Mouse (Mus musculus) ES-E14 (cell line): ENCODE data around the gene Guca2b. TPM values are rescaled to one million over a fixed set of nuclear protein-coding genes. Genes with fewer than 3 reads are reported as not detected.

Experiments
- DNase-seq: peaks from one replicate; pipeline ENCODE4 v3.0.0-alpha.2; 2013; ENCODE audit warnings: low read depth, low spot score
- H3K27ac ChIP-seq: 2 replicates; pipeline ENCODE4 v1.5.1; 2012; ENCODE audit warnings: low read depth, mild to moderate bottlenecking, low read length, moderate library complexity, mixed read lengths; ENCODE audit not compliant: poor library complexity, insufficient read depth, severe bottlenecking
- H3K36me3 ChIP-seq: 2 replicates; pipeline ENCODE4 v1.6.1; 2012; ENCODE audit warnings: mild to moderate bottlenecking, low read length, moderate library complexity, mixed read lengths; ENCODE audit not compliant: control insufficient read depth, poor library complexity, insufficient read depth, severe bottlenecking
- H3K4me1 ChIP-seq, 2 experiments: fragments of 150-350 bp in 1 of 2; sonication (generic) in 1 of 2; 2 replicates each; pipeline ENCODE4 v1.6.1; 2012; ENCODE audit warnings: low read length in 2 of 2, mild to moderate bottlenecking in 1 of 2, mixed read lengths in 1 of 2; ENCODE audit not compliant: control insufficient read depth in 2 of 2, insufficient read depth in 2 of 2, poor library complexity in 1 of 2
- H3K4me3 ChIP-seq, 2 experiments: fragments of 150-350 bp in 1 of 2; sonication (generic) in 1 of 2; 2 replicates each; pipeline ENCODE4 v1.5.1; 2012; ENCODE audit warnings: low read length in 2 of 2, low read depth in 1 of 2, mild to moderate bottlenecking in 1 of 2, mixed read lengths in 1 of 2; ENCODE audit not compliant: insufficient read depth in 1 of 2, poor library complexity in 1 of 2, severe bottlenecking in 1 of 2
- H3K9ac ChIP-seq: 2 replicates; pipeline ENCODE4 v1.6.1; 2012; ENCODE audit warnings: low read depth, mild to moderate bottlenecking, low read length, mixed read lengths; ENCODE audit not compliant: poor library complexity, insufficient read depth, severe bottlenecking
- H3K9me3 ChIP-seq: fragments of 150-350 bp; sonication (generic); 2 replicates; pipeline ENCODE4 v1.6.1; 2012; ENCODE audit warnings: low read depth, mild to moderate bottlenecking, low read length; ENCODE audit not compliant: control insufficient read depth, insufficient read depth
- CHD2 ChIP-seq: IDR thresholded peaks from 2 replicates; pipeline ENCODE4 v1.6.1; 2014; ENCODE audit warnings: mild to moderate bottlenecking, low read depth, low read length, inconsistent platforms
- HCFC1 ChIP-seq: IDR thresholded peaks from 2 replicates; pipeline ENCODE4 v1.6.1; 2012; ENCODE audit warnings: low read length, inconsistent platforms, borderline replicate concordance; ENCODE audit not compliant: insufficient read depth
- MAFK ChIP-seq: IDR thresholded peaks from 2 replicates; pipeline ENCODE4 v1.6.1; 2014; ENCODE audit warnings: mild to moderate bottlenecking, low read depth, low read length, inconsistent platforms; ENCODE audit not compliant: insufficient read depth
- ZC3H11A ChIP-seq: IDR thresholded peaks from 2 replicates; pipeline ENCODE4 v1.6.1; 2012; ENCODE audit warnings: low read depth, mild to moderate bottlenecking, inconsistent platforms, low read length, borderline replicate concordance
- ZNF384 ChIP-seq: IDR thresholded peaks from 2 replicates; pipeline ENCODE4 v1.6.1; 2012; ENCODE audit warnings: low read depth, low read length, inconsistent platforms
- in situ Hi-C, 2 experiments: fragments of 600-800 bp; cut with MboI; formaldehyde crosslinking; loops; one replicate each; pipeline ENCODE4 v1.15.1; 2025; ENCODE audit warnings: low sequenced_read_pairs in 2 of 2, inconsistent platforms in 1 of 2; ENCODE audit not compliant: unreplicated experiment in 2 of 2
- total RNA-seq: library from RNA; depleted of rRNA; stranded (reverse); fragments of 300-350 nt; gene quantifications from 2 replicates; pipeline ENCODE4 v1.2.3, GENCODE M21; 2012

Guca2b gene
- total RNA-seq, 1 experiment: not detected

DNA sequence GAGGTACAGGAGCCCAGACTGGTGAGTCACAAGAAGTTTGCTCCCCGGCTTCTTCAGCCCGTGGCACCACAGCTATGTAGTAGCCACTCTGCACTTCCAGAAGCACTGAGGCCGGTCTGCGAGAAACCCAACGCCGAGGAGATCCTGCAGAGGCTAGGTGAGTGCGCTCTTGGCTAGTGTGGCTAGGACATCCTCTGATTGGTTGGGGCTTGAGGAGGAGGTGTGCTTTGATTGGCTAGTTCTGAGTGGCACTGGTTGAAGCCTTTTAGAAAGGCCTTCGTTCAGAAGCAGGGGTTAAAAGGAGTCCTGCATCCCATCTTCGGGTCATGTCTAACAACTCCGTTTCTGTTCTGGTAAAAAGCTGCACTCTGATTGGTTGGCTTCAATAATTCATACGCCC, 20.1 kb downstream of the Guca2b start:
- DNase-seq: no peak
- Histone ChIP-seq H3K9ac (no peak overlapping the region), H3K36me3 (peaks cover 2% of the 10 kb centered on the region; the same call in 1 of the 2 replicates), H3K9me3 (no peaks in the 10 kb centered on the region), H3K4me3 (no peak overlapping the region), H3K4me1 (peaks cover 2 to 21% of the 10 kb centered on the region in 2 experiments; a peak in 3 of 4 replicates), H3K27ac (no peak overlapping the region)
- in situ Hi-C loops: no loop called here
- no peak for TF ChIP-seq MAFK
- no peak for TF ChIP-seq ZC3H11A
- TF ChIP-seq HCFC1: no peak
- no peak for TF ChIP-seq ZNF384
- TF ChIP-seq CHD2: no peak

DNA sequence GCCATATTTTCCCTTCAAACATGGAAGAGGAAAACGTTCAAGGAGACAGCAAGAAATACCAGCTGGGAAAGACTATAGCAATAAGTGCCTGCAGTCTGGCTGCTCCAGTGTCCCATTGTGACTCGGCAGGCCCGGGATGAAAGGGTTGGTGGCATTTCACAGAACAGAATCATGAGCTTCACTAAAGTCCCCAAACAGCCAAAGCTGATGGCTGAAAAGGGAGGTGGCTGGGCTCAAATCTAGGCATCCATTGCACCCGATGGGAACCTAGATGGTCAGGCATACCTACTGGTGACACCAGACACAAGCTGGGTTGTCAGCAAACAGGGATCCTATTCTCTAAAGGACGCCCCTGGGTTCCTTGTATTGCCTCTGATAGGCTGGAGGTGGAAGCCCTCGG, 20.8 kb downstream of the Guca2b start:
- in situ Hi-C loops: no loop called here
- H3K9me3 ChIP-seq: no peaks in the 10 kb centered on the region
- no peak overlapping the region for H3K27ac ChIP-seq
- H3K36me3 ChIP-seq: peaks cover 2% of the 10 kb centered on the region; the same call in 1 of the 2 replicates
- H3K4me3 ChIP-seq: no peak overlapping the region
- TF ChIP-seq ZNF384: no peak
- no peak for TF ChIP-seq ZC3H11A
- no peak for TF ChIP-seq HCFC1
- H3K9ac ChIP-seq: no peak overlapping the region
- DNase-seq: no peak
- peaks cover 2 to 21% of the 10 kb centered on the region in 2 experiments; a peak in 3 of 4 replicates for H3K4me1 ChIP-seq

DNA sequence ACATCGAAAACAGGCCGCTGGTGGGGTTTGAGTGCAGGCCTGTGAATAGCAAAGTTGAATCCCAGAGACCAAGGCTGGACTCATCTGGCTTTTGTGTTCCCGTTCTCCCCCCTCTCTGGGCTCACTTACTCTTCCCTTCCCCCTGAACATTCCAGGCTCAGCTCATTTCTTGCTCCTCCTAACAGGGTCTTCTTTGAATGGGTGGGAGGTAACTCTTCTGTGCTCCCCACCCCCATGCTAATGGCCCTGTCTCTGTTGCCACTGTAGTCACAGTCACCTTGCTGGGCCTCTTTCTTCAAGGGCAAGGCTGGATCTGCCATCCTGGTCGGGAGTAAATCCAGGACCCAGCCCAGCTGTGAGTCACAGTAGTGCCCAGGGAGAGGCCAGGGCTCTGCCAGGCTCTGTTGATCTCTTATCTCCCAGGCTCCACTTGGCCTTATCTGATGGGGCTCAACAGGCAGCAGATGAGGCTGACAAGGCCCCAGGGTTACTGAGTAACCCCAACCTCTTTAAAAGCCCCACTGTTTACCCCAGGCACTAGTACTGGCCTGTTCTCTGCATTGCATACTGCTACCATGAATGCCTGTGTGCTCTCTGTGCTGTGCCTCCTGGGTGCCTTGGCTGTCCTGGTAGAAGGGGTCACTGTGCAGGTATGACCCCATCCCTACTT, 21.4 kb downstream of the Guca2b start, which contains the start of gene Guca2a:
TSS of gene Guca2a (plus strand) at position 529 of the 670 bp plus-strand sequence.
- no peak within 1 kb of the TSS for H3K4me3 ChIP-seq
- no peak for DNase-seq
- no peak within 1 kb of the TSS for H3K27ac ChIP-seq
- in situ Hi-C loops: no loop called here
- no peaks in the 10 kb centered on the region for H3K9me3 ChIP-seq
- H3K9ac ChIP-seq: no peak within 1 kb of the TSS
- H3K36me3 ChIP-seq: peaks cover 2% of the 10 kb centered on the region; the same call in 1 of the 2 replicates
- peaks cover 2 to 22% of the 10 kb centered on the region in 2 experiments; a peak in 3 of 4 replicates for H3K4me1 ChIP-seq
- TF ChIP-seq ZC3H11A (no peak), CHD2 (no peak)

DNA sequence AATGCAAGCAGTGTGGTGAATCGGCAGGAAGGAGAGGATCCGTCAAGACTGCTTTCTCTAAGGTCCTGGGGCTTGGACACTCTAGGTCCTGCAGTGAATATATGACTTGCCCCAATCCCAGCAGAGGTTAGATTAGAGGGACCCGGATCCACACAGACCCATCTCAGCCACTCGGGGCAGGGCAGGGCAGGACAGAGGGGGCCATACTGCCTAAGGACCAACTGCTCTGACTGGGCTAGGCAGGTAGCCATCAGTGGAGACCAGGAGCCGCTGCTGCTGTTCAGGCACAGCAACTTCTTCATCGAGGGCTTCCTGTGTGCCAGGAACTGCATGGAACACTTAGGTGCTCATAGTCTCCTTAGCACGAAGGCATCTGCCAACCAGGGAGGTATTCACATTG, 22.0 kb downstream of the Guca2b start:
- Histone ChIP-seq H3K4me1 (peaks cover 2 to 27% of the 10 kb centered on the region in 2 experiments; a peak in 3 of 4 replicates), H3K9me3 (no peaks in the 10 kb centered on the region), H3K4me3 (no peak overlapping the region), H3K36me3 (peaks cover 2% of the 10 kb centered on the region; the same call in 1 of the 2 replicates), H3K27ac (no peak overlapping the region), H3K9ac (no peak overlapping the region)
- no peak for DNase-seq
- in situ Hi-C loops: no loop called here
- TF ChIP-seq CHD2: no peak
- no peak for TF ChIP-seq MAFK
- TF ChIP-seq ZC3H11A: no peak
- TF ChIP-seq HCFC1: no peak
- TF ChIP-seq ZNF384: no peak

DNA sequence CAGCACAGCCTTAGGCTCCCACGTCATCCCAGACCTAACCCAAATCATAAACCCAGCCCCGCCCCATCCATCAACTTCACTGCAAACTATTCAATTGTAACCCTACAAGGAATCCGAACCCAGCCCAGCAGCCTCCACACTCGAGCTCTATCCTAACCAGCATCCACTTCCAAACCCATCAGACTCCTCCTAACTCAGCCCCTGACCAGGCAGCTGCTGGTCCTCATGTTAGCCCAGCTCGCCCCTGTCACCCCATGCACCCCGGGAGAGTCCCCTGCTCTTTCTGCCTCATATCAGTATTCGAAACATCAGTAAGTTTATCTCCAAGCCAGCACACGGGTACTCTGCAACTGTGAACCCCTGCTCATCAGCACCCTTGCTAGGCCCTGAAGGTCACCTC, 23.1 kb downstream of the Guca2b start:
- no peak for DNase-seq
- Histone ChIP-seq H3K4me3 (no peak overlapping the region), H3K9me3 (no peaks in the 10 kb centered on the region), H3K36me3 (peaks cover 2% of the 10 kb centered on the region; the same call in 1 of the 2 replicates), H3K4me1 (peaks cover 2 to 34% of the 10 kb centered on the region in 2 experiments; a peak in 3 of 4 replicates), H3K9ac (no peak overlapping the region), H3K27ac (no peak overlapping the region)
- TF ChIP-seq MAFK (no peak), HCFC1 (no peak), ZNF384 (no peak), ZC3H11A (no peak), CHD2 (no peak)
- in situ Hi-C loops: no loop called here
